Mouse (Mus musculus): ENCODE measurements around the gene Agbl1.

GRCm38 (mm10) chr7:76354510-76354909 lies 124.8 kb downstream of the Agbl1 start:
- TF ChIP-seq CTCF (conservative IDR thresholded peaks at IDR 0.05; ENCODE audit: insufficient read depth, insufficient read length, low read depth, low read length) (peak; percentile 27; the same call in 1 of the 2 replicates), POLR2A (IDR thresholded peaks at IDR 0.05; ENCODE audit: low read depth, low read length) (no peak)

Measured in kidney, adult 2 months (tissue).